Mouse (Mus musculus) intestine, postnatal 0 days (tissue): ENCODE measurements around the gene Stmnd1. TPM values are rescaled to one million over a fixed set of nuclear protein-coding genes. Genes with fewer than 3 reads are reported as not detected.
"Not testable (repeated sequence)": the region's sequence is repeated elsewhere in the genome, so short reads cannot be mapped to it uniquely, and the experiment has no call there.

Source experiments
- ATAC-seq: fragments of 200-750 bp; cut with Nextera tagmentation; 2 replicates; pipeline ENCODE4 v1.8.0; 2017; ENCODE audit warnings: mild to moderate bottlenecking, moderate TSS enrichment, moderate library complexity
- H3K27ac ChIP-seq: fragments of 300-500 bp; sonication (generic); 2 replicates; pipeline ENCODE4 v1.5.1; 2014; ENCODE audit warnings: mild to moderate bottlenecking, low read depth, low read length, moderate library complexity
- H3K27me3 ChIP-seq: fragments of 300-500 bp; sonication (generic); replicated peaks from 2 replicates; pipeline ENCODE4 v1.6.1; 2014; ENCODE audit warnings: low read length, mixed read lengths; ENCODE audit not compliant: control insufficient read depth, insufficient read depth
- H3K36me3 ChIP-seq: fragments of 300-500 bp; sonication (generic); 2 replicates; pipeline ENCODE4 v1.6.1; 2014; ENCODE audit warnings: mild to moderate bottlenecking, moderate library complexity; ENCODE audit not compliant: control insufficient read depth, insufficient read depth
- H3K4me1 ChIP-seq: fragments of 300-500 bp; sonication (generic); replicated peaks from 2 replicates; pipeline ENCODE4 v1.6.1; 2014; ENCODE audit warnings: antibody characterized with exemption, low read length, mixed read lengths; ENCODE audit not compliant: control insufficient read depth, insufficient read depth
- H3K4me2 ChIP-seq: fragments of 300-500 bp; sonication (generic); replicated peaks from 2 replicates; pipeline ENCODE4 v1.6.1; 2014; ENCODE audit warnings: low read depth, mild to moderate bottlenecking, moderate library complexity
- H3K4me3 ChIP-seq: fragments of 300-500 bp; sonication (generic); 2 replicates; pipeline ENCODE4 v1.5.1; 2014; ENCODE audit warnings: low read depth, low read length
- H3K9ac ChIP-seq: fragments of 300-500 bp; sonication (generic); 2 replicates; pipeline ENCODE4 v1.6.1; 2014; ENCODE audit warnings: mild to moderate bottlenecking, low read depth, low read length
- H3K9me3 ChIP-seq: fragments of 300-500 bp; sonication (generic); 2 replicates; pipeline ENCODE4 v1.6.1; 2016; ENCODE audit warnings: mixed run types; ENCODE audit not compliant: control insufficient read depth
- CTCF ChIP-seq: sonication (generic); IDR thresholded peaks from 2 replicates; pipeline ENCODE4 v1.5.1; 2016; ENCODE audit warnings: low read depth, mild to moderate bottlenecking, control low read depth, antibody characterized with exemption, moderate library complexity
- WGBS: fragments of 180-500 bp; shearing (Covaris S2); extraction: QIAGEN DNeasy Blood & Tissue Kit; methylation state at CpG from one replicate; pipeline ENCODE4 v1.1.7; 2014; 5-methylcytosine and 5-hydroxymethylcytosine counted together
- polyA plus RNA-seq: library from polyadenylated mRNA; unstranded; fragments of >200 nt; fragmentation: Nextera tagmentation; extraction: Ambion mirVana; gene quantifications from 2 replicates; pipeline ENCODE4 v1.2.1, GENCODE M21; 2015

Gene Stmnd1
- polyA plus RNA-seq, 1 experiment from 2014 or later, result 0.42 TPM

DNA sequence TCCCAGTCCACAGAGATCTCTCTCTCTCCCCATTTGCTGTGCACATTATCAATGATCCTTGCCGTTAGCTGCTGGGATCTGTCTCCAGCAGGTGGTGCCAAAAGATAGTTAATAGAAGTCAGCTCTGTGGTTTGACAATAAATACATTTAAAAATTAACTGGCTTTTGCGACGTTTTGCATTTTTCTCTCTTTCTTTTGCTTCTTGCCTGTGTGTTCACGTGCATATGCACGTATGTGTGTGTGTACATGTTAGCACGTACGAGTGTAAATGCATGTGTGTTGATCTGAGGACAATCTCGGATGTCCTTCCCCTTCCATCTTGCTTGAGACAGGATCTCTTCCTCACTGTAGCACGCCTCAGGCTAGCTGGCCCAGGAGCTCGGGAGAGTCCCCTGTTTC is 37.3 kb downstream of the Stmnd1 start:
- peak; percentile 79 for TF ChIP-seq CTCF
- H3K9ac ChIP-seq, result no peak overlapping the region
- peaks cover under 1% of the 10 kb centered on the region; the same call in 1 of the 2 replicates for H3K9me3 ChIP-seq
- H3K4me3 ChIP-seq, result no peak overlapping the region
- no peak for ATAC-seq
- H3K36me3 ChIP-seq, result no peaks in the 10 kb centered on the region
- H3K27me3 ChIP-seq, result no peaks in the 10 kb centered on the region
- no peak overlapping the region for H3K27ac ChIP-seq
- no peak overlapping the region for H3K4me2 ChIP-seq
- H3K4me1 ChIP-seq, result no peaks in the 10 kb centered on the region
- 42% methylated on average over 10 of the region's 10 CpGs for WGBS

DNA sequence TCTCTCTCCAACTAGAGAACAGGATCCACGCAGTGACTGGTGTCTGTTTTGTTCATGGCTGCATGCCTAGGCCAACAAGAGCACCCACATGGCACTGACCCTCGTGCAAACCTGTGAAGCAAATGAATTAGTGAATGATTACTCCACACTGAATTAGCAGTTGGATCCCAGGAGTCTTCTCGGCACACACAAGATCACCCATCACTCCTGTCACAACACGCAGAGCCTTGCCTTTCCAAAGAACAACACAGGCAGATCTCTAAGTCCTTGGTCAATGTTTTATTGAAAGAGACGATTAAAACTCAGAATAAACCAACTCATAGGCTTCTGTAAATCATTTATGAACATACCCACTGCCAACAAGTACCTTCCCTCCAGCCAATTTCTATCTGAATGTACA is 39.7 kb downstream of the Stmnd1 start:
- WGBS, result 69% methylated on average over 5 of the region's 5 CpGs
- no peak for ATAC-seq

DNA sequence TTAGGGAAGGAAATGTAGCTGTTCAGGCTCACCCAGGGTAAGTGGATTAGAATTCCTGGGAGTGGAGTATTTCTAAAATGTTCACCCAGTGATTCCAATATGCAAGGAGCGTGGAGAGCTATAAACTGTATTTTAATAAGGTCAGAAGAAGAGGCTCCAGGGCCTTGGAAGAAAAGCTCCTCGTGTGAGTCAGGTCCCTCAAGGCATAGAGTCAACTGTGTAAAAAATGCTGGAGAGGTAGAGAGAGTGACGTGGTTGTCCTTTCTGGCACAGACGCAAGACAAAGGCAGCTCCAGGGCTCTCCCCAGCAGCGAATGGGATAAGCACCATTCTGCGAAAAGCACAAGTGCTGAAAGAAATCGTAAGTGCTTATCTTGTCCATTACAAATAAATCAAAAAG is 41.6 kb downstream of the Stmnd1 start:
- no peak for TF ChIP-seq CTCF
- Histone ChIP-seq H3K27ac (no peak overlapping the region), H3K9me3 (peaks cover 2% of the 10 kb centered on the region; the same call in 1 of the 2 replicates), H3K4me3 (no peak overlapping the region), H3K36me3 (no peaks in the 10 kb centered on the region), H3K27me3 (no peaks in the 10 kb centered on the region), H3K9ac (no peak overlapping the region), H3K4me1 (no peaks in the 10 kb centered on the region), H3K4me2 (no peak overlapping the region)
- no peak for ATAC-seq
- 85% methylated on average over 7 of the region's 7 CpGs for WGBS

More for the DNA sequence above, 39.7 kb downstream of the Stmnd1 start:
- Histone ChIP-seq H3K9me3 (peaks cover 2% of the 10 kb centered on the region; the same call in 1 of the 2 replicates), H3K4me3 (no peak overlapping the region), H3K27ac (no peak overlapping the region), H3K36me3 (no peaks in the 10 kb centered on the region), H3K9ac (no peak overlapping the region), H3K4me1 (no peaks in the 10 kb centered on the region), H3K27me3 (no peaks in the 10 kb centered on the region), H3K4me2 (no peak overlapping the region)
- TF ChIP-seq CTCF, result no peak

DNA sequence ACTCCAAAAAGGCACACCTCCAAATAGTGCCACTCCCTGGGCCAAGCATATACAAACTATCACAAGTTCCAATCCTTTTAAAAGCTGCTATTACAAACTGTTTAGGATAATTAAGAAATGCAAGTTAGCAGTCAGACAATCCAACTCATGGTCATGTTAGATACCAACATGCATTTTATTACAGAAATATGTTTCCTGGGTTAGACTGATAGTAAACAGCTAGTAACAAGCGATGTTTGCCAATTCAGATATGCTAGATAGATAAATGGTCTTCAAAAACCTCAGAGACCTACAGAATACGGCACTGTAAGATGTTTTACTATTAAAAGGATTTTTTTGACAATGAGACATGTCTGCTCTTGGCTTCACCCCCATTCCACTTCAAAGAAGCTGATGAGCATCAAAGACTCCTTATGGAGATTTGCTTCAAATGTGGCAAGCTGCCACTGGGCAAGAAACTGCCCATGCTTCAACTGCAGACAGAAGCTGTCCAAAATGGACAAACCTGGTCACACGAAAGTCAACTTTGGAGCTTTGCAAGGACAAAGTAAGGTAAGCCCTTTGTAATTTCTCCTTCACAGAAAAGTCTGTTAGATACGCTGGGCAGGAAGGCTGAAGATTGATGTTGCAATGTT is 52.9 kb downstream of the Stmnd1 start:
- no peak for TF ChIP-seq CTCF
- Histone ChIP-seq H3K36me3 (no peaks in the 10 kb centered on the region), H3K4me3 (no peak overlapping the region), H3K27ac (no peak overlapping the region), H3K27me3 (no peaks in the 10 kb centered on the region), H3K9me3 (no peaks in the 10 kb centered on the region), H3K4me1 (no peaks in the 10 kb centered on the region), H3K9ac (no peak overlapping the region), H3K4me2 (no peak overlapping the region)
- 77% methylated on average over 4 of the region's 4 CpGs for WGBS
- no peak for ATAC-seq

DNA sequence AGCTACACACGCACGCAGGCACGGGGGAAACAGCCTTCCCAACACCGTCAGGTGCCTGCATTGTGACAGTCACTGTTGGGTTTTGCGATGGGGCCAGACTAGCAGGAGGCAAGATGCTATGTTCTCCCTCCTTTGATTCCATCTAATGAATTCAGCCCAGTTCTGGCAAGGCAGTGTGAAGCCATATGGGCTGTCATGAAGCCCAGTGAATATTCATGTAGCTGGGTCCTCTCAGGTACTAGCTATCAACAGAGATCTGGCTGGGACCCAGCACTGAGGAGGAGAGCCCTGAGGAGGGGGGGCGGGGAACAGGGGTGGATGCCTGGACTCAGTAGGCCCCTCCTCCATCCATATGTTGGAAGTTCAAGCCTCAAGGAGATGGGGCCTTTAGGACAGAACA is 61.5 kb downstream of the Stmnd1 start:
- no peak overlapping the region for H3K4me2 ChIP-seq
- H3K27me3 ChIP-seq, result no peaks in the 10 kb centered on the region
- H3K27ac ChIP-seq, result no peak overlapping the region
- no peak for TF ChIP-seq CTCF
- no peak for ATAC-seq
- WGBS, result 73% methylated on average over 6 of the region's 6 CpGs
- H3K9me3 ChIP-seq, result no peaks in the 10 kb centered on the region
- H3K36me3 ChIP-seq, result no peaks in the 10 kb centered on the region
- H3K9ac ChIP-seq, result no peak overlapping the region
- no peaks in the 10 kb centered on the region for H3K4me1 ChIP-seq
- no peak overlapping the region for H3K4me3 ChIP-seq

DNA sequence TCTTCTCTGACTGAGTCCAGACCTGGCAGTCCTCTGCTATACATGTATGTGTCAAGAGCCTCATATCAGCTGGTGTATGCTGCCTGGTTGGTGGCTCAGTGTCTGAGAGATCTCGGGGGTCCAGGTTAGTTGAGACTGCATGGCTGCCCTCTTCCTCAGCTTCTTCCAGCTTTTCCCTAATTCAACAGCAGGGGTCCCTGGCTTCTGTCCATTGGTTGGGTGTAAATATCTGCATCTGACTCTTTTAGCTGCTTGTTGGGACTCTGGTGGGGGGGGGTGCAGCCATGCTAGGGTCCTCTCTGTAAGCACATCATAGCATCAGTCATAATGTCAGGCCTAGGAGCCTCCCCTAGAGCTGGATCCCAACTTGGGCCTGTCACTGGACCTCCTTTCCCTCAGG is 62.8 kb downstream of the Stmnd1 start:
- H3K27ac ChIP-seq, H3K36me3 ChIP-seq, H3K4me2 ChIP-seq, H3K27me3 ChIP-seq, H3K9me3 ChIP-seq, H3K4me3 ChIP-seq, H3K9ac ChIP-seq, H3K4me1 ChIP-seq, ATAC-seq: not testable (repeated sequence)
- 76% methylated on average over 1 of the region's 1 CpGs for WGBS

DNA sequence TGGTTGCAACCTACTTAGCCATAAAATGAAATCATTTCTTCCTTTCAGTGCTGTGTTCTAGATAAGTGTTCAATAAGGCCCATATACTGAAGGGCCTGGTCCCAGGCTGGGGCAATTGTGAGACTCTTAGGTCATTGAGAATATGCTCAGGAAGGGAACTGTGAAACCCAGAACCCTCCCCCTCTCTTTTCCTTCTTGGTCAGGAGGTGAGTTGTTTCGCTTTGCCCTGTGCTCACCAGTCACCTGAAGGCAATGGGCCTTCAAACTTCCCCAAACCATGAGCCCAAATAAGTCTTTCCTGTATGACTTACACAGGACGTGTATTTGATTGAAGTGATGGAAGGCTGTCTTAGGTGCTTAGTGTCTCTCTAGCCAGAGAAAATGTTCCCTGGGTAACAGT is 64.3 kb downstream of the Stmnd1 start:
- Histone ChIP-seq H3K9me3 (no peaks in the 10 kb centered on the region), H3K4me1 (no peaks in the 10 kb centered on the region), H3K4me2 (no peak overlapping the region), H3K27me3 (no peaks in the 10 kb centered on the region), H3K36me3 (no peaks in the 10 kb centered on the region), H3K9ac (no peak overlapping the region), H3K27ac (no peak overlapping the region), H3K4me3 (no peak overlapping the region)
- TF ChIP-seq CTCF, result no peak
- WGBS, result 75% methylated on average over 2 of the region's 2 CpGs
- ATAC-seq, result no peak
